Comparison of ENCODE assay signal across 16 mouse cellular contexts in genomic region chr15:27994870-27995269, GRCm38 (mm10). TPM values are rescaled to one million over a fixed set of nuclear protein-coding genes. Genes with fewer than 3 reads are reported as not detected.
DNase-seq lines count a peak whose midpoint lies in the region; ATAC-seq and TF ChIP-seq lines count a peak whose summit lies in the region.
"Had no signal": no experiment of that assay in that cellular context is flagged by ENCODE, and none has a peak within 500 bp of the region (broad histone marks: within the 10 kb centered on the region; RNA-seq: fewer than 3 reads in every experiment).

No protein-coding gene starts in this region.

- peaks cover 69% of the 10 kb centered on the region for H3K4me1 ChIP-seq in forebrain, embryonic 12.5 days
- H3K4me1 ChIP-seq in forebrain, embryonic 14.5 days (ENCODE audit: control insufficient read depth, insufficient read depth, low read length) = peaks cover 43% of the 10 kb centered on the region
- H3K4me1 ChIP-seq in E14TG2a.4 (replicated peaks; ENCODE audit: low read depth, low read length) = peaks cover 70% of the 10 kb centered on the region
- H3K4me1 ChIP-seq in kidney, embryonic 16.5 days (ENCODE audit: insufficient read depth, low read length) = peaks cover 95% of the 10 kb centered on the region
- H3K4me1 ChIP-seq: megakaryocyte, embryonic 14.5 days had no signal

- no peak overlapping the region for H3K9ac ChIP-seq in forebrain, embryonic 12.5 days
- no peak overlapping the region for H3K9ac ChIP-seq in forebrain, embryonic 14.5 days (ENCODE audit: low read length)
- H3K9ac ChIP-seq in kidney, embryonic 16.5 days (replicated peaks; ENCODE audit: low read length) = 0 out of 2 replicates have a peak overlapping the region, but pooled peaks have one; percentile 39
- H3K9ac ChIP-seq: forebrain, embryonic 15.5 days; heart, embryonic 12.5 days had no signal

- DNase-seq in forebrain, embryonic 14.5 days (ENCODE audit: low spot score) = no peak
- DNase-seq in cerebellum, postnatal 14 days = peak; percentile 41 to 55
- DNase-seq in B cell, adult 2 months = no peak
- no peak for DNase-seq in natural killer cell, adult 2 months (ENCODE audit: low spot score in 2 of 2)
- no peak for DNase-seq in spleen, postnatal 36 days (ENCODE audit: low spot score in 2 of 2)
- DNase-seq: adrenal gland, adult 2 months; gastrocnemius, postnatal 10 days; lung, adult 18-20 months; thymus, postnatal 4 days had no signal

- no peak for ATAC-seq in forebrain, embryonic 12.5 days (ENCODE audit: low FRiP score)
- ATAC-seq in forebrain, embryonic 14.5 days = no peak
- ATAC-seq in kidney, embryonic 16.5 days (ENCODE audit: low FRiP score, low TSS enrichment) = 0 out of 2 replicates have a peak, but pooled peaks have one; percentile 16
- ATAC-seq: forebrain, embryonic 15.5 days had no signal

- 20% methylated on average over 13 of the region's 13 CpGs for WGBS in forebrain, embryonic 12.5 days
- 31% methylated on average over 13 of the region's 13 CpGs for WGBS in forebrain, embryonic 14.5 days
- WGBS in kidney, embryonic 16.5 days = 62% methylated on average over 13 of the region's 13 CpGs

- H3K36me3 ChIP-seq in forebrain, embryonic 12.5 days (replicated peaks) = peaks cover 5% of the 10 kb centered on the region; the same call in 1 of the 2 replicates
- no peaks in the 10 kb centered on the region for H3K36me3 ChIP-seq in forebrain, embryonic 14.5 days (ENCODE audit: control insufficient read depth, insufficient read depth, low read length)
- H3K36me3 ChIP-seq in E14TG2a.4 (ENCODE audit: insufficient read depth, low read length) = no peaks in the 10 kb centered on the region
- H3K36me3 ChIP-seq in kidney, embryonic 16.5 days (ENCODE audit: insufficient read depth, low read length) = 0 out of 2 replicates have a peak, but pooled peaks cover 4% of the 10 kb centered on the region
- H3K36me3 ChIP-seq: forebrain, embryonic 15.5 days had no signal

- H3K27me3 ChIP-seq in forebrain, embryonic 12.5 days = 0 out of 2 replicates have a peak, but pooled peaks cover 4% of the 10 kb centered on the region
- H3K27me3 ChIP-seq in forebrain, embryonic 14.5 days (replicated peaks; ENCODE audit: control insufficient read depth, insufficient read depth, low read length) = no peaks in the 10 kb centered on the region
- peaks cover 91% of the 10 kb centered on the region for H3K27me3 ChIP-seq in E14TG2a.4 (ENCODE audit: insufficient read depth, low read length)
- no peaks in the 10 kb centered on the region for H3K27me3 ChIP-seq in kidney, embryonic 16.5 days (ENCODE audit: insufficient read depth, low read length)
- H3K27me3 ChIP-seq: forebrain, embryonic 15.5 days; heart, embryonic 12.5 days had no signal

- no peak for TF ChIP-seq CTCF in E14TG2a.4 (conservative IDR thresholded peaks at IDR 0.05; ENCODE audit: low read length)

- no peaks in the 10 kb centered on the region for H3K9me3 ChIP-seq in forebrain, embryonic 12.5 days
- H3K9me3 ChIP-seq in forebrain, embryonic 14.5 days (replicated peaks; ENCODE audit: control insufficient read depth, low read length) = no peaks in the 10 kb centered on the region
- peaks cover 12% of the 10 kb centered on the region; the same call in 1 of the 2 replicates for H3K9me3 ChIP-seq in E14TG2a.4 (ENCODE audit: low read length)
- no peaks in the 10 kb centered on the region for H3K9me3 ChIP-seq in kidney, embryonic 16.5 days (ENCODE audit: low read length)
- H3K9me3 ChIP-seq: forebrain, embryonic 15.5 days; heart, embryonic 12.5 days; hindbrain, embryonic 10.5 days; megakaryocyte, embryonic 14.5 days had no signal

- H3K4me3 ChIP-seq in forebrain, embryonic 12.5 days (replicated peaks) = no peak overlapping the region
- no peak overlapping the region for H3K4me3 ChIP-seq in forebrain, embryonic 14.5 days (ENCODE audit: low read depth, low read length)
- peak overlapping the region; percentile 53 for H3K4me3 ChIP-seq in E14TG2a.4 (replicated peaks; ENCODE audit: low read length)
- peak overlapping the region; percentile 23 for H3K4me3 ChIP-seq in kidney, embryonic 16.5 days (ENCODE audit: low read length)
- H3K4me3 ChIP-seq: forebrain, embryonic 15.5 days; heart, embryonic 12.5 days; hindbrain, embryonic 10.5 days; megakaryocyte, embryonic 14.5 days had no signal

- no peak overlapping the region for H3K27ac ChIP-seq in forebrain, embryonic 12.5 days
- no peak overlapping the region for H3K27ac ChIP-seq in forebrain, embryonic 14.5 days (ENCODE audit: low read depth, low read length)
- peak overlapping the region; percentile 74 for H3K27ac ChIP-seq in kidney, embryonic 16.5 days (ENCODE audit: low read length)
- H3K27ac ChIP-seq: forebrain, embryonic 15.5 days; hindbrain, embryonic 10.5 days had no signal

- 0 out of 2 replicates have a peak overlapping the region, but pooled peaks have one; percentile 1 for H3K4me2 ChIP-seq in forebrain, embryonic 12.5 days
- no peak overlapping the region for H3K4me2 ChIP-seq in forebrain, embryonic 14.5 days (ENCODE audit: low read length)
- peak overlapping the region; percentile 39 for H3K4me2 ChIP-seq in kidney, embryonic 16.5 days (replicated peaks; ENCODE audit: low read depth, low read length)
- H3K4me2 ChIP-seq: forebrain, embryonic 15.5 days; heart, embryonic 12.5 days had no signal

RNA-seq across cellular contexts. Expression of gene Trio, which starts 30.8 kb away (rescaled TPM):
- polyA plus RNA-seq in forebrain, embryonic 12.5 days (2016; fragmentation: Nextera tagmentation; extraction: Ambion mirVana) = 46.1 and 49.0 TPM in 2 replicates
- polyA plus RNA-seq in forebrain, embryonic 14.5 days (2014; fragmentation: Nextera tagmentation; extraction: Ambion mirVana) = 38.1 and 45.4 TPM in 2 replicates
- polyA plus RNA-seq in kidney, embryonic 16.5 days (2015; fragmentation: Nextera tagmentation; extraction: Ambion mirVana) = 24.3 and 27.8 TPM in 2 replicates

Comparison
In these comparisons a context has a peak if more than half of its experiments do, and no peak if none do; other contexts are left out.
1. H3K4me3 ChIP-seq: peak in E14TG2a.4 (single experiment) and kidney, embryonic 16.5 days (single experiment); none in forebrain, embryonic 12.5 days (single experiment) and forebrain, embryonic 14.5 days (single experiment).
2. DNase-seq: peak in cerebellum, postnatal 14 days (2 of 2); none in forebrain, embryonic 14.5 days (single experiment), B cell, adult 2 months (0 of 2), natural killer cell, adult 2 months (0 of 2) and spleen, postnatal 36 days (0 of 2).